ENCODE assay signal across 10 mouse cellular contexts in the genomic region with DNA sequence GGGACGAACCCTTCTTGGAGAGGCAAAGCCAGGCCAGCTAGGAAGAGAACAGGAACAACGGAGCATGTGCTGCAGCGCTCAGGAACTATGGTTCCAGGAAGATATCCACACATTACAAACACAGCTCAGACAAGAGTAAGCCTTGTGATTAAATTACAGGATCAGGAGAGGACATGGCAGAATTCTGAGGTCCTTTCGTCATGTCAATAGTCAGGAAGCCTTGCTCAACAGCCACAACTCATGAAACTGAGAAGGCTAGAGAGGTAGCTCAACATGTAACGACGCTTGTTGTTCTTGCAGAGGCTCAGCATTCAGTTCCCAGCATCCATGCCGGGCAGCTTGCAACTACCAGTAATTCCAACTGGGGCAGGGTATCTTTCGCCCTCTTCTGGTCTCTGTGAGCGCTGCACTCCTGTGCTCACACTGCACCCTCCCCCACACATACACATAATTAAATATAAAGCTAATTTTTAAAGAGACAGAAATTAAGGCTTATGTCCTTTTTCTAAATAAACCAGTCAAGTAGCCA. TPM values are rescaled to one million over a fixed set of nuclear protein-coding genes. Genes with fewer than 3 reads are reported as not detected.
A peak's percentile ranks its signal among the peaks of the same experiment; 100 is the strongest.
DNase-seq lines count a peak whose midpoint lies in the region; ATAC-seq and TF ChIP-seq lines count a peak whose summit lies in the region.
"Had no signal": no experiment of that assay in that cellular context is flagged by ENCODE, and none has a peak within 500 bp of the region (broad histone marks: within the 10 kb centered on the region; RNA-seq: fewer than 3 reads in every experiment).

No protein-coding gene starts in this region.

- peak; percentile 47 for TF ChIP-seq CTCF in layer of hippocampus, adult 2 months (conservative IDR thresholded peaks at IDR 0.05)
- peak; percentile 80 for TF ChIP-seq CTCF in E14TG2a.4 (conservative IDR thresholded peaks at IDR 0.05; ENCODE audit: low read length)
- peak; percentile 37 for TF ChIP-seq CTCF in stomach, postnatal 0 days (IDR thresholded peaks at IDR 0.05; ENCODE audit: low read depth)

- H3K27me3 ChIP-seq in E14TG2a.4 (ENCODE audit: insufficient read depth, low read length), result peaks cover 22% of the 10 kb centered on the region
- no peaks in the 10 kb centered on the region for H3K27me3 ChIP-seq in stomach, postnatal 0 days (ENCODE audit: control insufficient read depth, insufficient read depth, low read length)

- 0 out of 2 replicates have a peak, but pooled peaks have one; percentile 1 for ATAC-seq in common myeloid progenitor, adult 5-6 weeks (replicated peaks; ENCODE audit: low read depth, poor library complexity, severe bottlenecking)
- ATAC-seq in stomach, postnatal 0 days (ENCODE audit: low FRiP score, low TSS enrichment), result no peak
- ATAC-seq: forebrain, embryonic 16.5 days had no signal

- no peak overlapping the region for H3K27ac ChIP-seq in layer of hippocampus, adult 2 months
- H3K27ac ChIP-seq in stomach, postnatal 0 days (replicated peaks), result no peak overlapping the region
- H3K27ac ChIP-seq: midbrain, embryonic 12.5 days had no signal

- H3K36me3 ChIP-seq in E14TG2a.4 (ENCODE audit: insufficient read depth, low read length), result no peaks in the 10 kb centered on the region
- no peaks in the 10 kb centered on the region for H3K36me3 ChIP-seq in stomach, postnatal 0 days (ENCODE audit: control insufficient read depth, insufficient read depth, low read length)
- H3K36me3 ChIP-seq: midbrain, embryonic 12.5 days had no signal

- H3K4me2 ChIP-seq in stomach, postnatal 0 days (replicated peaks; ENCODE audit: low read depth), result no peak overlapping the region
- H3K4me2 ChIP-seq: midbrain, embryonic 12.5 days had no signal

- TF ChIP-seq EP300 in stomach, postnatal 0 days (optimal IDR thresholded peaks at IDR 0.05), result no peak

- H3K9ac ChIP-seq in stomach, postnatal 0 days (ENCODE audit: low read length), result no peak overlapping the region
- H3K9ac ChIP-seq: midbrain, embryonic 12.5 days had no signal

- DNase-seq in layer of hippocampus, adult 2 months (ENCODE audit: low spot score in 2 of 2), result no peak
- no peak for DNase-seq in layer of hippocampus, adult 18-20 months (ENCODE audit: low spot score in 2 of 2)
- DNase-seq in stomach, postnatal 0 days (ENCODE audit: low spot score), result no peak
- no peak for DNase-seq in ovary, postnatal 10 days (ENCODE audit: low spot score)
- no peak for DNase-seq in left cerebral cortex, adult 11 months (ENCODE audit: low spot score)
- DNase-seq: kidney, adult 18-20 months had no signal

- no peaks in the 10 kb centered on the region for H3K9me3 ChIP-seq in E14TG2a.4 (ENCODE audit: low read length)
- no peaks in the 10 kb centered on the region for H3K9me3 ChIP-seq in stomach, postnatal 0 days (ENCODE audit: control insufficient read depth, low read length)
- H3K9me3 ChIP-seq: midbrain, embryonic 12.5 days had no signal

- peaks cover 30% of the 10 kb centered on the region for H3K4me1 ChIP-seq in E14TG2a.4 (replicated peaks; ENCODE audit: low read depth, low read length)
- H3K4me1 ChIP-seq in stomach, postnatal 0 days (replicated peaks; ENCODE audit: control insufficient read depth, insufficient read depth), result no peaks in the 10 kb centered on the region

- 88% methylated on average over 9 of the region's 9 CpGs for WGBS in stomach, postnatal 0 days

- H3K4me3 ChIP-seq in layer of hippocampus, adult 2 months, result no peak overlapping the region
- H3K4me3 ChIP-seq in E14TG2a.4 (replicated peaks; ENCODE audit: low read length), result no peak overlapping the region
- H3K4me3 ChIP-seq in stomach, postnatal 0 days (ENCODE audit: low read depth, low read length), result no peak overlapping the region
- H3K4me3 ChIP-seq: midbrain, embryonic 12.5 days had no signal

RNA-seq across cellular contexts. Expression of a gene that starts 7.6 kb away (rescaled TPM):
- total RNA-seq in layer of hippocampus, adult 2 months (2021), result 100 to 1,000 TPM; 150 to 155 TPM
- 100 to 1,000 TPM; 164 to 166 TPM for total RNA-seq in layer of hippocampus, adult 18-20 months (2021)
- total RNA-seq in common myeloid progenitor, adult 5-6 weeks (2017), result 1.5 and 2.0 TPM in 2 replicates
- polyA plus RNA-seq in stomach, postnatal 0 days (2015; fragmentation: Nextera tagmentation; extraction: Ambion mirVana), result 0.31 and 0.39 TPM in 2 replicates

RNA-seq across cellular contexts. Expression of a gene that starts 44.3 kb away (rescaled TPM):
- 1 to 10 TPM; 3.1 TPM for total RNA-seq in layer of hippocampus, adult 2 months (2021)
- total RNA-seq in layer of hippocampus, adult 18-20 months (2021), result 1 to 10 TPM; 2.7 TPM
- 79.3 and 83.0 TPM in 2 replicates for total RNA-seq in common myeloid progenitor, adult 5-6 weeks (2017)
- polyA plus RNA-seq in stomach, postnatal 0 days (2015; fragmentation: Nextera tagmentation; extraction: Ambion mirVana), result 1.7 and 1.9 TPM in 2 replicates

Comparison
In these comparisons a context has a peak if more than half of its experiments do, and no peak if none do; other contexts are left out.
1. RNA of a gene that starts 7.6 kb away (total RNA-seq): 164 to 166 TPM in layer of hippocampus, adult 18-20 months and 150 to 155 TPM in layer of hippocampus, adult 2 months; 1.5 to 2.0 TPM in common myeloid progenitor, adult 5-6 weeks; every median in the first group is over 10 times any median in the second.
2. RNA of a gene that starts 44.3 kb away (total RNA-seq): 79.3 to 83.0 TPM in common myeloid progenitor, adult 5-6 weeks; 3.1 TPM in layer of hippocampus, adult 2 months and 2.7 TPM in layer of hippocampus, adult 18-20 months; every median in the first group is over 10 times any median in the second.
3. Peak in every context shown above with its lines, with median percentiles within 50 percentile points of each other: CTCF ChIP-seq.